Mouse (Mus musculus) left cerebral cortex, postnatal 36 days (tissue): Measurements from ENCODE around the gene Olfr374. TPM values are rescaled to one million over a fixed set of nuclear protein-coding genes. Genes with fewer than 3 reads are reported as not detected.

Experiments
- DNase-seq, 2 experiments: peaks; one replicate each; pipeline ENCODE4 v3.0.0; 2021 to 2022; ENCODE audit warnings: low spot score in 2 of 2, mixed read lengths in 1 of 2
- intact Hi-C: fragments of 180-260 bp; cut with DNase I; formaldehyde crosslinking; loops from one replicate; pipeline ENCODE4 v1.15.1; 2025
- total RNA-seq, 2 experiments: library from RNA; stranded (reverse); gene quantifications; 2 replicates each; pipeline ENCODE4 v1.2.3; 2021

Olfr374 gene
- total RNA-seq, 2 experiments from 2014 or later, result not detected

GRCm38 (mm10) chr8:72162821-72163220, 56.0 kb downstream of the Olfr374 start:
- intact Hi-C loops, result loop anchor here (5.0 kb wide), 2 partner anchors 74 to 241 kb away; no protein-coding TSS in a partner anchor
- DNase-seq, result no peak

Other genes starting within 250 kb of the Olfr374 start
- gene Zfp709, start 225.0 kb upstream of the Olfr374 start, total RNA-seq, result 10 to 100 TPM in 1 of 2 experiments, 1 to 10 TPM in 1; 8.7 to 13.6 TPM
- 10 to 100 TPM; 10.5 to 11.9 TPM for gene Zfp882, start 198.4 kb upstream of the Olfr374 start, total RNA-seq
- 10 to 100 TPM; 27.5 to 29.3 TPM for gene Zfp617, start 198.4 kb upstream of the Olfr374 start, total RNA-seq
- gene Zfp961, start 156.0 kb upstream of the Olfr374 start, total RNA-seq, result 10 to 100 TPM; 13.5 to 18.7 TPM
- not detected for gene Cyp4f18, start 97.4 kb upstream of the Olfr374 start, total RNA-seq
- gene Olfr372, start 65.8 kb upstream of the Olfr374 start, total RNA-seq, result not detected
- gene Olfr373, start 23.9 kb upstream of the Olfr374 start, total RNA-seq, result not detected
- gene Tpm4, start 27.9 kb downstream of the Olfr374 start, total RNA-seq, result 10 to 100 TPM; 24.4 to 28.2 TPM
- gene Rab8a, start 54.2 kb downstream of the Olfr374 start, total RNA-seq, result 10 to 100 TPM; 35.0 to 47.6 TPM
- not detected for gene Hsh2d, start 82.6 kb downstream of the Olfr374 start, total RNA-seq
- not detected for gene Cib3, start 105.8 kb downstream of the Olfr374 start, total RNA-seq
- not detected for gene Gm11034, start 106.6 kb downstream of the Olfr374 start, total RNA-seq
- 10 to 100 TPM; 57.2 to 59.3 TPM for gene Fam32a, start 112.7 kb downstream of the Olfr374 start, total RNA-seq
- 10 to 100 TPM; 75.3 to 84.9 TPM for gene Ap1m1, start 133.0 kb downstream of the Olfr374 start, total RNA-seq
- 1 to 10 TPM; 5.2 to 6.4 TPM for gene Gm10282, start 198.2 kb downstream of the Olfr374 start, total RNA-seq
- 10 to 100 TPM; 13.5 to 22.2 TPM for gene Klf2, start 212.0 kb downstream of the Olfr374 start, total RNA-seq